Comparison of ENCODE assay signal across 1 mouse cellular context in genomic region chr19:6117986-6118676, GRCm38 (mm10).
TF ChIP-seq lines count a peak whose summit lies in the region.

Gene Sac3d1, minus strand, starts transcription at chr19:6118650.

TF ChIP-seq in MEL, 35 proteins besides CTCF, POLR2A, EP300 and RAD21 (continued from another document):
- peak; percentile 17; the same call in 1 of the 2 replicates for TF ChIP-seq SMC3 (IDR thresholded peaks at IDR 0.05; ENCODE audit: low read depth, low read length)
- no peak for TF ChIP-seq POLR2AphosphoS5 (IDR thresholded peaks at IDR 0.05; ENCODE audit: borderline replicate concordance, low read depth, low read length)
- TF ChIP-seq RCOR1 (IDR thresholded peaks at IDR 0.05; ENCODE audit: low read depth, low read length): no peak
- TF ChIP-seq MXI1 (IDR thresholded peaks at IDR 0.05; ENCODE audit: low read depth, low read length): peak; percentile 87
- TF ChIP-seq E2F4 (IDR thresholded peaks at IDR 0.05; ENCODE audit: borderline replicate concordance, low read depth, low read length): peak; percentile 74; the same call in 1 of the 2 replicates
- TF ChIP-seq USF1 (IDR thresholded peaks at IDR 0.05; ENCODE audit: low read depth, low read length): peak; percentile 36
- TF ChIP-seq MEF2A (IDR thresholded peaks at IDR 0.05; ENCODE audit: extremely low read depth, insufficient replicate concordance, low read depth, low read length, poor library complexity, severe bottlenecking): no peak
- TF ChIP-seq ZC3H11A (IDR thresholded peaks at IDR 0.05; ENCODE audit: low read depth, low read length): no peak
- TF ChIP-seq TCF12 (IDR thresholded peaks at IDR 0.05; ENCODE audit: low read depth, low read length): peak; percentile 54; the same call in 1 of the 2 replicates
- TF ChIP-seq MAZ (IDR thresholded peaks at IDR 0.05; ENCODE audit: low read depth, low read length): no peak
- TF ChIP-seq MAFK (IDR thresholded peaks at IDR 0.05; ENCODE audit: borderline replicate concordance, low read depth, low read length): 0 out of 2 replicates have a peak, but pooled peaks have one; percentile 16
- TF ChIP-seq MYB (IDR thresholded peaks at IDR 0.05; ENCODE audit: low read depth, low read length): no peak
- no peak for TF ChIP-seq TAL1 (IDR thresholded peaks at IDR 0.05; ENCODE audit: low read length)
- no peak; the same call in 1 of the 2 replicates for TF ChIP-seq CHD2 (IDR thresholded peaks at IDR 0.05; ENCODE audit: low read length)
- peak; percentile 89 for TF ChIP-seq MYC (IDR thresholded peaks at IDR 0.05; ENCODE audit: low read depth, low read length)
- TF ChIP-seq ZNF384 (IDR thresholded peaks at IDR 0.05; ENCODE audit: low read depth, low read length): no peak
- no peak for TF ChIP-seq UBTF (IDR thresholded peaks at IDR 0.05; ENCODE audit: borderline replicate concordance, insufficient read depth, low read depth, low read length)
- TF ChIP-seq HCFC1 (IDR thresholded peaks at IDR 0.05; ENCODE audit: low read depth, low read length): peak; percentile 96
